Mouse (Mus musculus) C2C12 (cell line): Measurements from ENCODE around the gene Lrrtm4.

Experiments used
- CEBPB ChIP-seq: IDR thresholded peaks from one replicate; pipeline ENCODE4 v1.6.1; 2011; ENCODE audit warnings: low read depth, mild to moderate bottlenecking, control low read depth, moderate library complexity
- CTCF ChIP-seq: IDR thresholded peaks from one replicate; pipeline ENCODE4 v1.5.1; 2011; ENCODE audit not compliant: control insufficient read depth, insufficient read depth, insufficient read length
- MAX ChIP-seq: IDR thresholded peaks from one replicate; pipeline ENCODE4 v1.6.1; 2011; ENCODE audit warnings: mild to moderate bottlenecking, control low read depth
- MYOD1 ChIP-seq: IDR thresholded peaks from one replicate; pipeline ENCODE4 v1.6.1; 2011; ENCODE audit warnings: low read depth; ENCODE audit not compliant: control insufficient read depth, insufficient read length
- MYOG ChIP-seq: IDR thresholded peaks from one replicate; pipeline ENCODE4 v1.6.1; 2011; ENCODE audit not compliant: control insufficient read depth, insufficient read length; ENCODE audit errors: extremely low read depth

GRCm38 (mm10) chr6:80019189-80019860 is 648 bp downstream of the Lrrtm4 start:
- TF ChIP-seq CTCF: no peak
- no peak for TF ChIP-seq CEBPB
- TF ChIP-seq MAX: no peak
- TF ChIP-seq MYOG: no peak
- TF ChIP-seq MYOD1: no peak
